Mouse (Mus musculus) lung, postnatal 25 days (tissue): ENCODE measurements around the gene Abhd18.
"Not testable (repeated sequence)": the region's sequence is repeated elsewhere in the genome, so short reads cannot be mapped to it uniquely, and the experiment has no call there.

Experiments
- DNase-seq: peaks from one replicate; pipeline ENCODE4 v3.0.0; 2022; ENCODE audit warnings: low spot score

Abhd18 gene

DNA sequence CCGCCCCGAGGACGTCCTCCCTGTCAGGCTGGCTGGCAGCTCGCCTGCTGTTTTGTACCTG, at the start of gene Abhd18:
Abhd18 (plus strand) TSS at position 14 of the 61 bp plus-strand sequence.
- DNase-seq: not testable (repeated sequence)

DNA sequence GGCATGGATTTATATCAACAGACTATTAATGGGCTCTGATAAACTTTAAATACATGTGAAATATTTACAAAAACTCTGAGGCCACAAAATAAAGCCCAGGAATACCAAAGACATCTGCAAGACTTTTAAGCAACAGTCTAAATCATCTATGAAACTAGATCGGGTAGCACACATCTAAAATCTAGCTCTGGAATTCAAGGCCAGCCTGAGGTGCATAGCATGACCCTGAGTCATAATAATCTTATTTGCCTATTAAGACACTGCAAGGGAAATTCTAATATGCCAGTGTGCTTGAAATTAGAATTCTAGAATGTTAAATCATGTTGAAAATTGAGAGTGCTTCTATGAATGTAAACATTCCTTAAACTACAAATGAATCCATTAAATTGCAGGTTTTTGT, 48.7 kb upstream of the Abhd18 start:
- DNase-seq: no peak

DNA sequence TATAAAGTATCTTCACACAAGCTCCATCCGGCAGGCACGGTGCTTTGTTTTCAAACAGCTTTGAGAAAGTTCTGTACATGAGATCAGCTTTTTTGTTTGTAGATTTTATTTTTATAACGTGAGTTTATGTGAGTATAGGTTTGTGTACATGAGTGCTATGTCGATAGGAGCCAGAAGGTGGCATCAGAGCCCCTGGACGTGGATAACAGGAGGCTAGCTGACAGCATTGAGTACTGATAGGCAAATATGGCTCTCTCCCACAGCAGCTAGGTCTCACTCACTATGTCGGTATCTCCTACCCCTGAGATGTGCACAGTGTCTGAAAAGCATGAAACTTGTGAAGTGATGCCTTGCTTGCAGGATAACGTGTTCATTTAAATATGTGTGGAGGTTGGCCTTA, 48.3 kb upstream of the Abhd18 start:
- peak; percentile 55 for DNase-seq

DNA sequence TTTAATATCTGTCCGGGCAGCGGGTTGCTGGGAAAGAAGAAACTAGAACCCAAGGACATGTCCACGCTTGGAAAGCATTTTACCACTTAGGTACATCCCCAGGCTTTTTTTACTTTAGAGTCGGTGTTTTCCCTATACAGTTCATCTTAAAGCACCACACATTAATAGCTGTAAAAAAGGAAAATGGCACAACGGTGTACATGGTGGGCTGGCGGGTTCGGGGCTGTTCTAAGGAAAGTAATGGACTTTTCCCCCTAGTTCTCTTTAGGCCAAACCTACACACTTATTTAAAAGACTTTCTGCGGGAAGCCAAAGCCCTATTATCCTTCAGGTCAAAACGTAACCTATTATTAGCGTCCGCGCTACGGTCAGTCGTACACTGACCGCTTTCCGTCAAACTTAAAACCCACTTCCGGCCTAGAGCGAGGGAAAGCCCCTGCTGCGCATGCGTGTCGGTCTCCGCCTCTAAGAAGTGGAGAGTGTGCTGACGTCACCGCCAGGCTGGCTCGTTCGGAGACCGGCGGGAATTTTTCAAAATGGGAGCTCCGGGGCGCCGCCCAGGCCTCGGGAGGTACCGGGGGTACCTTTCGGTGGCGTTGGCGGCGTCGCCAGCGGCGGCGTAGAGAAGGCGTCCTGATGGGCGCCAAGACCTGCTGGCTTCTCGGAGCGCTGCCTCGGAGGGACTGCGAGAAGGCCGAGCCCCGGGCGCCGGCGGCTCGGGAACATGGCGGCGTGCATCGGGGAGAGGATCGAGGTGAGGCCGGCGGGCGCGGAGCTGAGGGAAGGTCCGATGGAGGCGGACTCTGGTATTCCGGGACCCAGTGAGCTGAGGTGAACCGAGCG, 47.0 kb upstream of the Abhd18 start, which contains the start of gene Plk4:
Plk4 (plus strand) TSS at position 490 of the 843 bp plus-strand sequence.
- peak; percentile 97 for DNase-seq

DNA sequence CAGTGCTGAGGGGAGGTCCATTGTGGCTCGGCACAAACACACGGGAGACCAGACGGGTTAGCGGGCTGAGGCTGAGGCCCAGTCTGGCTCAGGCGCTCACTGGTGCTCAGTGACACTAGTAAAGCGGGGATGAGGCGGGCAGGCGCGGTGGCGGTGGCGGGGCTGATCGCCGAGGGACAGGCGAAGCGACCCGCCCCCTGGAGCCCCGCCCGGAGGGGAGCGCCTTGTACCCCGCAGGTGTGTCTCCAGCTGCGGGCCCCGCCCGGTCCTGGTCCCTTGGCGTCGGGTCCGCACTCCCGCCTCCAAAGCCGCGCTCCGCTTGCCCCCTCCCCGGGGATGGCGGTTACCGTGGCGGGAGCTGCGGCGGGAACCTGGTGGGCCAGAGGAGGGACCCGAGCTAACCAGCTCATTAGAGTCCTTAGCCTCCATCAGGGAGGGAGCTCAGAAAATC, 46.4 kb upstream of the Abhd18 start:
- peak; percentile 26 for DNase-seq

DNA sequence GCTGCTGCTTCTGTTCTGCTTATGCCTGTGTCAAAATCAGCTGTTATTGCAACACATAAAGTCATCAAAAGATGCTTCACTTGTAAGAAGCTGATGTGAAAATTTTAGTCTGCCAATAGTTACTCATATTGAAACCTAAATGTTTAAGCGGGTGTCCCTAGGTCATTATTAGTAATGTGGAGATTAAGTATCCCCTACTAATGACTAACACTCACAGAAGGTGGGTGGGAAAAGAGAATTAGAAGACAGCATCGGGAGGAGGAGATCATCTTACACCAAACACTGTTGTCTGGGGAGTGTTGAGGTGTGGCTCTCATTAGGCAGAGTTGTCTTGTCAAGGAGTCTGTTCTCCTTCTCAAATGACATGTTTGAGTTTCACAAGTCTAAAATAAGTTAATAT, 39.9 kb upstream of the Abhd18 start:
- DNase-seq: no peak

DNA sequence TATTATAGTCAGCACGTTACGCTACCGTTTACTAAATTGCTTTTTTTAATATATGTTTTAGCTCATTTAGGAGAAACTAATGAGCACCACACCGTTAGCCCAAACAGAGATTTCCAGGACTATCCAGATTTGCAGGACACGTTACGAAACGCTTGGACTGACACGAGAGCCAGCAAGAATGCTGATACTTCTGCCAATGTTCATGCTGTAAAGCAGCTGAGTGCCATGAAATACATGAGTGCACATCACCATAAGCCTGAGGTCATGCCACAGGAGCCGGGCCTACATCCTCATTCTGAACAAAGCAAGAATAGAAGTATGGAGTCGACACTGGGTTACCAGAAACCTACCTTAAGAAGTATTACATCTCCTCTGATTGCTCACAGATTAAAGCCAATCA, 38.1 kb upstream of the Abhd18 start:
- DNase-seq: no peak

DNA sequence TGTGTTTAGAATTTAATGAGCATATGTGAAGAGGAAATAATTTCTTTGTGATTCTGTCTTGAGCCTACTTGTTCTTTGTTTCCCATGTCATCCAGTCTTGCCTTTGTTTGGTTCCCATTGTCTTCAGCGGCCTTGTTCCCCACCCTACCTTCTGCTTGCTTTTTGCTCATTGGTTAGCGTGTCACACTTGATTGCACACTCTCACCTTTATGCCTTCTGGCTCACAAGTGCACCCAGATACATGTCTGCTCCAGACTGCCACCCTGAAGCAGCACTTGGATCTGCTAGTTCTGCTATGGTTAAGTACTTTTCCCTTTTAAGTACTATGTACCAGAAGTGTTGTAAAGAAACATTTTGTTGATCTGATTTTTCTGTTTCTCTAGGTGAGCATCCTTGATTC, 36.9 kb upstream of the Abhd18 start:
- DNase-seq: no peak

DNA sequence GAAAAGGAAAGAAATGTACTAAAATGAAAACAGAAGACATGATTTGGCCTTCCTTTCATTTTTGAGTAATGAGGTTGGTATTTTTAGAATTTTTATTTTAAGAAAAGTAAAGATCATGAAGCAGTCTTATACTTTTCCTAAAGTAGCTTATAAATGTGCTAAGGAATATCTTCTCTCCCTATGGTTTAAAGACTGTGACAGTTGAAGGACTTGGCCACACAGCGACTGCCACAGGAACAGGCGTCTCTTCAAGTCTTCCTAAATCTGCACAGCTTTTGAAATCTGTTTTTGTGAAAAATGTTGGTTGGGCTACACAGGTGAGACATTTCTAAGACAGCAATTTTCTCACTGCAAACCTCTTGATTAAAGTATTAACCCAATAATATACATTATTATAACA, 33.5 kb upstream of the Abhd18 start:
- DNase-seq: no peak

DNA sequence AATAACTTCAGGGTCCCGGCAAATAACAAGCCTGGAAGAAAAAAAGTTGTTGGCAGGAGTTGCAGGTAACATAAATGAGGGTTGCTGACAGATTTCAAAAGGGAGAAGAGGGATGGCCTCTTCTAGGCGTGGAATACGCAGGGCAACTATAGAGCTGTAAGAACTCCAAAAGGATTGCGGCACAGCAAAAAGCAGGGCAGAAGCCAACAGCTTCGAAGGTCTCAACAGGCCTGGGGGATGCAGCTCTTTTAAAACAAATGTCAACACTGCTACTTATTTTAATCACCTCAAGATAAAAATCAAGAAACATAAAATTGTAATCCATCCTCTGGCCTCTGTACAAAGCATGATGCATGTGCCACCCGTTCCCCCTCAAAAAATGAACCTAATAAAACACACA, 1.2 kb upstream of the Abhd18 start:
- DNase-seq: not testable (repeated sequence)

DNA sequence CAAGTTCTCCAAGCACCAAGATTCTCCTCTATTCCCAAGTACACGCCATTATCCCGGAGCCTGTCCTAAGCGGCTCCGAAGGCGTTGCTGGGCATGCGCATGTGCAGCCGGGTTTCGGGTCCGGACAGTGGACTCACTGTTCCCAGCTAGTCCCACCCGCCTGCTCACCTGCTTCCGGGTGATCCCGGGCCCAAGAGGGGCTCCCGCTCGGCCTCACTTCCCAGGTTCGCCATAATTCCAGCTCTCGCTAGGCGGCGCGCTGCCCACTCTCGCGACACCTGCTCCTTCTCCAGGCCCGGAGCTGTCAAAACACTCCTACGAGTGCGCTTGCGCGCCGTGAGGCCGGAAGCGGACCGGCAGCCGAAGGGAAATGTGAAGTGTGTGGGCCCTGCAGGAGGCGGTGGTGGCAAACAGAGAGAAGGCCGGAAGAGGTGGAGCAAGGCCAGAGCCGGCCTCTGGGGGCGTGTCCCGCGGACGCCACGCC, 255 bp upstream of the Abhd18 start, which contains the start of gene Mfsd8:
Mfsd8 (minus strand) TSS at position 414 of the 484 bp plus-strand sequence.
- DNase-seq: peak; percentile 97

DNA sequence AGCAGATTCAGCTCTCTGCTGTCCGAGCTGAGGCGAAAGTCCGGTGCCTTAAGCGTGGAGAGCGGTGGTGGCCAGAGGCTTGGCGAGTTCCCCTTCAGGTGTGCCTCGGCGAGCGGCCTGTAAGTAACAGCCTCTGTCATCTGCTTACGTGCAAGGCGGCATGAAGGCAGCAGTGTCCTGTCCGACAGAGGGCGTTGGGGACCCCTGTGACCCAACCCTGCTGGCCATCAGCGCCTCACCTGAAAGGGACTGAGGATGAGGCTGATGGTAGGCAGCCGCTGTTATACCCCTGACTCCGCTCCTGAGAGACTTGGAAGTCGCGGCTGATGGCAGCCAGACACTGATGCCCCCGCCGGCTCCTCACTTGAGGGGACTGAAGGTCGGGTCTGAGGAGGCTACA, 248 bp downstream of the Abhd18 start:
- peak; percentile 48 for DNase-seq

DNA sequence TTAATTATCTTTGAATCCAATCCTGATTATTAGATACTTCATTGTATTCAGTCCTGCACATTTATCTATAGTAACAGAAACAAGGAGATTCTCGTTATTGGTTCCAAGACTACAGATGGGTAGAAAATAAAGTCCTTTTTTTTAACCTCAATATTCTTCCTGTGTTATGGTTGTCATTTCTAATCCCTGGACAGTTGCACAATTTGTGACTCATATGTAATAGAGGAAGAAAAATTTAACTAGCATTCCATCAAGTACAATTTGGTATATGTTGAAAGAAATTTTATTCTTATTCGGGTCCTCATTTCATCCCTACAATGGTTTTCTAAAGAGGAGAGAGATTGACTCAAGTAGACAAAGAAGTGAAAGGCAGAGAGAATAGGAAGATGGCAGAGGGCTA, 1.2 kb downstream of the Abhd18 start:
- not testable (repeated sequence) for DNase-seq

DNA sequence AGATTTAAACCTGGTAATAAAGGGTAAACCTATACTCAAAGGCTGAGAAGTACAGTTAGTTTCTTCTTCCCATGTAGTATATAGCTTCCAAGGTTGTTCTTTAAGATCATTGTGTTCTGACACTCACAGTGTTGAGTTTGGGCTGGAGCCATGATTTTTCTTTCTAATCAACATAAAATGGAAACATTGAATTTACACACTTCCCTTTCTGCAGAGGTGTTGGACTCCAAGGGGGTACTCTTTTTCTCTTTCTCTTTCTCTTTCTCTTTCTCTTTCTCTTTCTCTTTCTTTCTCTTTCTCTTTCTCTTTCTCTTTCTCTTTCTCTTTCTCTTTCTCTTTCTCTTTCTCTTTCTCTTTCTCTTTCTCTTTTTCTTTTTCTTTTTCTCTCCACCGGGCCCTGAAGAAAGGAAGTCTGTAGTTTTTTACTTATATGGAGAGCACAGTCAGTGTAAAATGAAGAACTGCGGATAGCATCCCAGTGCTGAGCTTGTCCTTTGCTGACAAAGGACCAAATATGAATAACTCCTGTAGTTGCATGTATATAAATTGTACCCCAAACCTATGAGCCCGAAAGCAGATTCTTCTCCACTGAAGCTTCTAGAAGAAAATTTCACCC, 6.5 kb downstream of the Abhd18 start:
- DNase-seq: not testable (repeated sequence)

DNA sequence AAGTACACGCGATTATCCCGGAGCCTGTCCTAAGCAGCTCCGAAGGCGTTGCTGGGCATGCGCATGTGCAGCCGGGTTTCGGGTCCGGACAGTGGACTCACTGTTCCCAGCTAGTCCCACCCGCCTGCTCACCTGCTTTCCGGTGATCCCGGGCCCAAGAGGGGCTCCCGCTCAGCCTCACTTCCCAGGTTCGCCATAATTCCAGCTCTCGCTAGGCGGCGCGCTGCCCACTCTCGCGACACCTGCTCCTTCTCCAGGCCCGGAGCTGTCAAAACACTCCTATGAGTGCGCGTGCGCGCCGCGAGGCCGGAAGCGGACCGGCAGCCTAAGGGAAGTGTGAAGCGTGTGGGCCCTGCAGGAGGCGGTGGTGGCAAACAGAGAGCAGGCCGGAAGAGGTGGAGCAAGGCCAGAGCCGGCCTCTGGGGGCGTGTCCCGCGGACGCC, 47.1 kb downstream of the Abhd18 start:
- DNase-seq: peak; percentile 98

DNA sequence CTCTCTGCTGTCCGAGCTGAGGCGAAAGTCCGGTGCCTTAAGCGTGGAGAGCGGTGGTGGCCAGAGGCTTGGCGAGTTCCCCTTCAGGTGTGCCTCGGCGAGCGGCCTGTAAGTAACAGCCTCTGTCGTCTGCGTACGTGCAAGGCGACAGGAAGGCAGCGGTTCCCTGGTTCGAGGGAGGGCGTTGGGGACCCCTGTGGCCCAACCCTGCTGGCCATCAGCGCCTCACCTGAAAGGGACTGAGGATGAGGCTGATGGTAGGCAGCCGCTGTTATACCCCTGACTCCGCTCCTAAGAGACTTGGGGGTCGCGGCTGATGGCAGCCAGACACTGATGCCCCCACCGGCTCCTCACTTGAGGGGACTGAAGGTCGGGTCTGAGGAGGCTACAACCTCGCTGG, 47.6 kb downstream of the Abhd18 start:
- DNase-seq: not testable (repeated sequence)

DNA sequence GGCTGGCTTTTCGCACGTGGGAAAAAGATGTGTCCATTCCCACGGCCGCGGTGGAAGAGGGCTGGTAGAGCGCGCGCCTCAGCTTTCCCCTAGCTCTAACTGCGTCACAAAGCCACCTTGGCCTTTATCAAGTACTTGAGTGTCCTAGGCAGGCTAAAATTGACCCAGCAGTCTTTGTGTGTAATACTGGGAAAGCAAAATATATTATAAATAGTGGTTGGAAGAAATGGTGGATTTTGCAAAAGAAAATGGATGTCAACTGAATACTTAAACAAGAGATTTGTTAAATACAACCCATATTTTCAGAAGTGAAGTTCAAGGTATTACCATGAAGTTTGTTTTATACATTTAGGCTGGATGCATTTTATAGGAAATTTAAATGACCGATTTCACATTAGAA, 55.7 kb downstream of the Abhd18 start, which contains the start of gene 1700034I23Rik:
1700034I23Rik (minus strand) TSS at position 101 of the 400 bp plus-strand sequence.
- not testable (repeated sequence) for DNase-seq

DNA sequence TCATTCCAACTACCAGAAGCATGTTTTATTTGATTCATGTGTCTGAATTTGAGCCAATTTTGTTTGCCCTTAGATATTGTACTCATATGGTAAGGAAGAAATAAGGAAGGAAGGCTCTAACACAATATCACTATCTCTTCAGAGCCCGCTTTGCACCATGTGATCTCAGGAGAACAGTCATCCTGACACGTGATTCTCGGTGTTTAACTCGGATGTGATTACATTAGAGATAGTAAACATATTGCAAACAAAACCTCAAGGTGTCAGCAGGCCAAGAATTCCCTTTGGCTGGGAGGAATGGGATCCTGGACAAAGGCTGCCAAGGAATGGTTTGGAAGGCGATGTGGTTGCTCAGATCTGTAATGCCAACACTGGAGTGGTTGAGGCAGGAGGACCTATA, 91.4 kb downstream of the Abhd18 start:
- no peak for DNase-seq

DNA sequence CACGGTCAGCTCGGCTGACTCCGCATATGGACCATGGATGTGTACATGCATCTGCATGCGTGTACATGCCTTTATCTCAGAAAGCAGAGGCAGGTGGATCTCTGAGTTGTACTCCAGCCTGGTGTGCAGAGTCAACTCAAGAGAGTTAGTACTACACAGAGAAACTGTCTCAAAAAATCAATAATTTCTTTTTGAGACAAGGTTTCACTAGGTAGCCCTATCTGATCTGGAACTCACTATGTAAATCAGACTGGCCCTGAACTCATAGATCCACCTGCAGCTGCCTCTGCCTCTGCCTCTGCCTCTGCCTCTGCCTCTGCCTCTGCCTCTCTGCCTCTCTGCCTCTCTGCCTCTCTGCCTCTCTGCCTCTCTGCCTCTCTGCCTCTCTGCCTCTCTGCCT, 91.8 kb downstream of the Abhd18 start:
- no peak for DNase-seq

DNA sequence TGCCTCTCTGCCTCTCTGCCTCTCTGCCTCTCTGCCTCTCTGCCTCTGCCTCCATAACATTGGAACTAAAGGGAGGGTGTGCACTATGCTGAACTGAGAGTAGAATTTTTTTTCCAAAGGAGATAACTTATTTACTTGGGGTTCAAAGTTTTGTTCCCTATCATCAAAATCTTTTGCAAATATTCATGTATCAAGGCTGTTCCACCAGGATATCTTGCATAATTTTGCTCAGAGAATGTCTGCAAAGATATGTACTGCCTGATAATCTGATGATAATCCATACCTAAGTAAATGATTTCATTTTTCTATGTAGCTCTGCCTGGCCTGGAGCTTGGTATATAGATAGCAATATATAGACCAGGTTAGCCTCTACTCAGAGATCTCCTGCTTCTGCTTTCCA, 92.2 kb downstream of the Abhd18 start:
- DNase-seq: no peak

DNA sequence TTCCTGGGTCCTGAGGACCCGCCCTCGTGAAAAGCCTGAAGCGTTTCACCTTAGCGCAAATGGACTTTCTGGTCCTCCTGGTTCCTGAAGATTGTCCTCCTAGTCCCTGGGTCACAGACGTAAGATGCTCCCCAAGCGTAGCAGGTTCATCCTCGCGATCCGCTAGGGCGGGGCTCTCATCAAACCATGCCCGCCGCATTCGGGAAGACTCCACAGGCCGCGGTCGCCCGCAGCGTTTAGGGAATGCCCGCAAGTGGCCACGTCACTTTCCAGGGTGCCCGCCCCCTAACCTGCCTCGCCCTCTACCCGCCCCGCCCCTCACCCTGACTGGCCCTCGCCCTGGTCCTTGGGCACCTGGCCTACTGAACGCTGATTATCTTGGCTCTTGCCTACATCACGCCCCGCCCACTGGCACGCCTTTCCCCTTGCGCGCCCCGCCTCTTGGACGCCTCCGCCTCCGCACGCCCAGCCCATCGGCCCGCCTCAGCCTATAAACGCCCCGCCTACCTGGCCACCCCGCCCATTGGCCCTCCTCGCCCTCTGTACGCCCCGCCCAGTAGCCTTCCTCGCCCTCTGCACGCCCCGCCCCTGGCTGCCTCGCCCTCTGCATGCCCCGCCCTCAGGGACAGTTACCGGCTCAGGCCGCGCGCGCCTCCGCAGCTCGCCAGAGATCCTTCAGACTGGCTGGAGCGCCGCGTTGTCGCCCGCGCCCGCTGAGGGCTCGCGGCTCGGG, 102.6 kb downstream of the Abhd18 start, which contains the start of gene Larp1b:
Larp1b (plus strand) TSS at position 659 of the 733 bp plus-strand sequence.
- DNase-seq: peak; percentile 99

DNA sequence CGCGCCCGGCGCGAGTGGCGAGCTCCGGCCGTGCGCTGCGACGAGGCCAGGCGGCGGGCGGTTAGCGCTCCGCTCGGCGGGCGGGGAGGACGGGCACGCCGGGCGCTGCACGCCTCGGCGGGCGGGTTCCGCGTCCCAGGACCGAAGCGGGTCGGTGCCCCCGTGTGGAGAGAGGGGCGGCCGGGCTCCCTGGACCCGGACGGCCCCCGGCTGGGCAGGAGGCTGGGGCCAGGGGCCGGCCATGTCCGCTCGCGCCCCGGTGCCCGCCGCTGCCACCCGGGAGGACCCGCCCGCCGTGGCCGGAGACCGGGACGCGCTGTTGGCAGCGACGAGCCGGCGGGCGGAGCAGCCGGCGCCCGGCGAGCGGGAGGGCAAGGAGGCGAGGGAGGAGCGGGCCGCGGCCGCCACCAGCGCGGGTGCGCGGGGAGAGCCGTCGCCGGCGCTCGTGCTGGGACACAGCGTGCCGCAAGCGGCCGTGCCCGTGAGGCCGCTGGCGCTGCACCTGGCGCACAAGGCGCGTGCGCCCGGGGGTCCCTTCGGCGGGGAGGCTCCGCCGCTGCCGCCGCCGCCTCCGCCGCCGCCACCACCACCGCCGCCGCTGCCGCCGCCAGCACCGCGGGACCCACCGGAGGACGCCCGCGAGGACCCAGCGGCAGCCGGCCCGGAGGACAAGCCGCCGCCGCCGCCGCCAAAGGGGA, 103.3 kb downstream of the Abhd18 start:
- peak; percentile 2 for DNase-seq
